Mouse (Mus musculus): Measurements from ENCODE around the gene Golga1. TPM values are rescaled to one million over a fixed set of nuclear protein-coding genes. Genes with fewer than 3 reads are reported as not detected.
A peak's percentile ranks its signal among the peaks of the same experiment; 100 is the strongest.

Gene Golga1
- polyA plus RNA-seq, 1 experiment from 2014 or later, result 22.0 TPM

- peak within 1 kb of the TSS; percentile 94 for H3K9ac ChIP-seq
- no peaks in the 10 kb centered on the region for H3K27me3 ChIP-seq (replicated peaks)
- H3K9me3 ChIP-seq (replicated peaks), result no peaks in the 10 kb centered on the region
- peaks cover 32% of the 10 kb centered on the region for H3K36me3 ChIP-seq
- no peak for ATAC-seq (ENCODE audit: insufficient number of reproducible peaks, low FRiP score)
- peaks cover 51% of the 10 kb centered on the region for H3K4me1 ChIP-seq (replicated peaks)
- H3K4me2 ChIP-seq, result peak within 1 kb of the TSS; percentile 91
- WGBS, result 12% methylated on average over 15 of the region's 15 CpGs
- H3K27ac ChIP-seq (ENCODE audit: poor library complexity, severe bottlenecking), result peak within 1 kb of the TSS; percentile 81
- peak within 1 kb of the TSS; percentile 78 for H3K4me3 ChIP-seq
Observed at GRCm38 (mm10) chr2:39005574-39006079, 59.7 kb downstream of the Golga1 start, which contains the start of gene Rpl35. Gene Rpl35, minus strand, starts transcription at chr2:39005624.

GRCm38 (mm10) chr2:39004880-39005435 lies 60.4 kb downstream of the Golga1 start, which contains the start of gene Arpc5l:
Gene Arpc5l, plus strand, starts transcription at chr2:39005348.
- peak; percentile 90 for ATAC-seq (ENCODE audit: insufficient number of reproducible peaks, low FRiP score)
- peak within 1 kb of the TSS; percentile 94 for H3K9ac ChIP-seq
- WGBS, result under 1% methylated on average over 58 of the region's 58 CpGs
- peaks cover 39% of the 10 kb centered on the region for H3K36me3 ChIP-seq
- no peaks in the 10 kb centered on the region for H3K27me3 ChIP-seq (replicated peaks)
- peak within 1 kb of the TSS; percentile 78 for H3K4me3 ChIP-seq
- peak within 1 kb of the TSS; percentile 81 for H3K27ac ChIP-seq (ENCODE audit: poor library complexity, severe bottlenecking)
- no peaks in the 10 kb centered on the region for H3K9me3 ChIP-seq (replicated peaks)
- peaks cover 50% of the 10 kb centered on the region for H3K4me1 ChIP-seq (replicated peaks)
- peak within 1 kb of the TSS; percentile 91 for H3K4me2 ChIP-seq

DNA sequence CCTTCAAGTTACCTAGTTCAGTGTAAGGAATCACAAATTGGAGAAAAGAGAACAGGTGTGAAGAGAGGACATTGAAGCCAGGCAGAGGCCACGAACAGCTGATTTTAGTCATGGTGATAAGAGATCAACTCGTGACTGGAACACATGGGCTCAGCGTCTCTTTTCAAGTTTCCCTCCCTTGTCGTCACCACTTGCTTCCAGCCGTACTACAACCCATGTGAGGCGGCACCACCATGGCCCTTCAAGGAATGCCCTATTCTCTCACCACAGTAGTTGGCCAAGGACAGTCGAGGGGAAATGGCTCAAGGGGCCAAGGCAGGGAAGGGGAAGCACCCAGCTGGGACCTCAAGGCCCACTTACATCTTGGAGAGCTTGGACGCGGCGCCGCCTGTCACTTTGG lies 61.0 kb downstream of the Golga1 start:
- Histone ChIP-seq H3K4me2 (peak overlapping the region; percentile 91), H3K9ac (peak overlapping the region; percentile 94), H3K4me3 (peak overlapping the region; percentile 78), H3K27ac (ENCODE audit: poor library complexity, severe bottlenecking) (peak overlapping the region; percentile 81), H3K9me3 (replicated peaks) (no peaks in the 10 kb centered on the region), H3K36me3 (peaks cover 44% of the 10 kb centered on the region), H3K4me1 (replicated peaks) (peaks cover 46% of the 10 kb centered on the region), H3K27me3 (replicated peaks) (no peaks in the 10 kb centered on the region)
- WGBS, result 0% methylated on average over 11 of the region's 11 CpGs
- ATAC-seq (ENCODE audit: insufficient number of reproducible peaks, low FRiP score), result no peak

- peaks cover 39% of the 10 kb centered on the region for H3K4me1 ChIP-seq (replicated peaks)
- H3K27ac ChIP-seq (ENCODE audit: poor library complexity, severe bottlenecking), result no peak overlapping the region
- no peaks in the 10 kb centered on the region for H3K9me3 ChIP-seq (replicated peaks)
Observed at GRCm38 (mm10) chr2:39003512-39003911, 61.8 kb downstream of the Golga1 start.

GRCm38 (mm10) chr2:39003106-39003505 lies 62.2 kb downstream of the Golga1 start:
- H3K9ac ChIP-seq, result peak overlapping the region; percentile 94

More at GRCm38 (mm10) chr2:39003512-39003911, 61.8 kb downstream of the Golga1 start:
- peak overlapping the region; percentile 94 for H3K9ac ChIP-seq
- no peak for ATAC-seq (ENCODE audit: insufficient number of reproducible peaks, low FRiP score)
- peaks cover 44% of the 10 kb centered on the region for H3K36me3 ChIP-seq
- 66% methylated on average over 5 of the region's 5 CpGs for WGBS
- peak overlapping the region; percentile 91 for H3K4me2 ChIP-seq
- peak overlapping the region; percentile 78 for H3K4me3 ChIP-seq
- no peaks in the 10 kb centered on the region for H3K27me3 ChIP-seq (replicated peaks)

GRCm38 (mm10) chr2:39001866-39002265 lies 63.5 kb downstream of the Golga1 start:
- H3K36me3 ChIP-seq, result peaks cover 44% of the 10 kb centered on the region
- H3K27ac ChIP-seq (ENCODE audit: poor library complexity, severe bottlenecking), result no peak overlapping the region
- no peak overlapping the region for H3K4me3 ChIP-seq
- WGBS, result 84% methylated on average over 3 of the region's 3 CpGs
- H3K4me1 ChIP-seq (replicated peaks), result peaks cover 47% of the 10 kb centered on the region
- ATAC-seq (ENCODE audit: insufficient number of reproducible peaks, low FRiP score), result no peak
- H3K27me3 ChIP-seq (replicated peaks), result no peaks in the 10 kb centered on the region
- H3K9me3 ChIP-seq (replicated peaks), result no peaks in the 10 kb centered on the region
- H3K9ac ChIP-seq, result no peak overlapping the region
- H3K4me2 ChIP-seq, result no peak overlapping the region

More at GRCm38 (mm10) chr2:39003106-39003505, 62.2 kb downstream of the Golga1 start:
- no peak overlapping the region for H3K27ac ChIP-seq (ENCODE audit: poor library complexity, severe bottlenecking)
- 53% methylated on average over 8 of the region's 8 CpGs for WGBS
- no peaks in the 10 kb centered on the region for H3K27me3 ChIP-seq (replicated peaks)
- peaks cover 43% of the 10 kb centered on the region for H3K4me1 ChIP-seq (replicated peaks)
- no peak for ATAC-seq (ENCODE audit: insufficient number of reproducible peaks, low FRiP score)
- peaks cover 44% of the 10 kb centered on the region for H3K36me3 ChIP-seq
- H3K4me2 ChIP-seq, result peak overlapping the region; percentile 91
- no peaks in the 10 kb centered on the region for H3K9me3 ChIP-seq (replicated peaks)
- H3K4me3 ChIP-seq, result peak overlapping the region; percentile 78

GRCm38 (mm10) chr2:39000587-39000919 lies 64.8 kb downstream of the Golga1 start:
- peaks cover 44% of the 10 kb centered on the region for H3K36me3 ChIP-seq
- H3K4me2 ChIP-seq, result no peak overlapping the region
- ATAC-seq (ENCODE audit: insufficient number of reproducible peaks, low FRiP score), result no peak
- no peaks in the 10 kb centered on the region for H3K27me3 ChIP-seq (replicated peaks)
- H3K9me3 ChIP-seq (replicated peaks), result no peaks in the 10 kb centered on the region
- H3K4me3 ChIP-seq, result no peak overlapping the region
- 84% methylated on average over 4 of the region's 4 CpGs for WGBS
- H3K4me1 ChIP-seq (replicated peaks), result peaks cover 38% of the 10 kb centered on the region
- H3K9ac ChIP-seq, result no peak overlapping the region
- H3K27ac ChIP-seq (ENCODE audit: poor library complexity, severe bottlenecking), result no peak overlapping the region

DNA sequence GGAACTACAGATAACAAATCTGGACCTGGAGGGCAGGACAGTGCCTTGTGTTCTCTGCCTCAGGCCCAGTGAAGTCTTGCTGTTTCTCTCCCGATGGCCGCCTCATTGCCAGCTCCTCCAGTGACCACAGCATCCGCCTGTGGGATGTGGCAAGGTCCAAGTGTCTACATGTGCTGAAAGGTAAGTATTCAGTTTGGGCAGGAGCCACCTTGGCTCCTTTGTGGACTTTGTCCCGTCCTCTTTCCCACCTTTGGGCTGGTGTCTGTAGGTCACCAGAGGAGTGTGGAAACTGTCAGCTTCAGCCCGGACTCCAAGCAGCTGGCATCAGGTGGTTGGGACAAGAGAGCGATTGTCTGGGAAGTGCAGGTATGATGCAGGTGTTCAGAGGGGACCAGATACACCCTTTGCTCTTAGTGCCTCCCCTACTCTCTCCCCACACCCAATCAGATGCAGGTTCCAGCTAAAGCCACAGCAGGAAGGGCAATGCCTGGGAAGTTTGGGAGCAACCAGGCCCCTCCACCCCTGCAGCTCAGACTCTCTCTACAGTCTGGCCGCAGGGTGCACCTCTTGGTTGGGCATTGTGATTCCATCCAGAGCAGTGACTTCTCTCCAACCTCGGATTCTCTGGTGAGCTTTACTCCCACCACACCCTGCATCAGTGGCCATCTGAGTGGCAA lies 65.3 kb downstream of the Golga1 start:
- no peak for ATAC-seq (ENCODE audit: insufficient number of reproducible peaks, low FRiP score)
- Histone ChIP-seq H3K4me2 (no peak overlapping the region), H3K27ac (ENCODE audit: poor library complexity, severe bottlenecking) (no peak overlapping the region), H3K36me3 (peaks cover 44% of the 10 kb centered on the region), H3K9ac (no peak overlapping the region), H3K27me3 (replicated peaks) (no peaks in the 10 kb centered on the region), H3K4me3 (no peak overlapping the region), H3K4me1 (replicated peaks) (peaks cover 38% of the 10 kb centered on the region), H3K9me3 (replicated peaks) (no peaks in the 10 kb centered on the region)
- 64% methylated on average over 8 of the region's 8 CpGs for WGBS

DNA sequence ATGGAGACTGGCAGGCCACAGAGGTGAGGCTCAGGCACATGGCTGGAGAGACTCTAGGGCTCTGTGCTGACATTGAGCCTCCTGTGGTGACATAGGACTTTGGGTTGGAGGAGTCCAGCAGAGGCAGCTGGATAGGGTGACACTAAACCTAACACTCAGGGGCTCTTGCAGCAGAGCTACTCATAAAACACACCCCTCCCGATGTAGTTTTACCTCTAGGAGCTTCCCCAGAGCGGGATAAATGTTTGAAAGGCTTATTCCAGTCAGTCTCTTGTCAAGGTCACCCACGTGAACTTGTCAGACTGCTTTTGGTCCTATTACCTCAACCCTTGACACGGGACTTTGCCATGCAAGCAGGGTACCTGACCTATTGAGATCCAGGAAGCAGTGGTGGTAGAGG lies 66.0 kb downstream of the Golga1 start:
- H3K4me3 ChIP-seq, result no peak overlapping the region
- ATAC-seq (ENCODE audit: insufficient number of reproducible peaks, low FRiP score), result no peak
- 48% methylated on average over 4 of the region's 4 CpGs for WGBS
- H3K36me3 ChIP-seq, result peaks cover 44% of the 10 kb centered on the region
- H3K9me3 ChIP-seq (replicated peaks), result no peaks in the 10 kb centered on the region
- H3K27ac ChIP-seq (ENCODE audit: poor library complexity, severe bottlenecking), result no peak overlapping the region; the same call in 1 of the 2 replicates
- peaks cover 38% of the 10 kb centered on the region for H3K4me1 ChIP-seq (replicated peaks)
- no peak overlapping the region for H3K9ac ChIP-seq
- H3K4me2 ChIP-seq, result no peak overlapping the region
- H3K27me3 ChIP-seq (replicated peaks), result no peaks in the 10 kb centered on the region

DNA sequence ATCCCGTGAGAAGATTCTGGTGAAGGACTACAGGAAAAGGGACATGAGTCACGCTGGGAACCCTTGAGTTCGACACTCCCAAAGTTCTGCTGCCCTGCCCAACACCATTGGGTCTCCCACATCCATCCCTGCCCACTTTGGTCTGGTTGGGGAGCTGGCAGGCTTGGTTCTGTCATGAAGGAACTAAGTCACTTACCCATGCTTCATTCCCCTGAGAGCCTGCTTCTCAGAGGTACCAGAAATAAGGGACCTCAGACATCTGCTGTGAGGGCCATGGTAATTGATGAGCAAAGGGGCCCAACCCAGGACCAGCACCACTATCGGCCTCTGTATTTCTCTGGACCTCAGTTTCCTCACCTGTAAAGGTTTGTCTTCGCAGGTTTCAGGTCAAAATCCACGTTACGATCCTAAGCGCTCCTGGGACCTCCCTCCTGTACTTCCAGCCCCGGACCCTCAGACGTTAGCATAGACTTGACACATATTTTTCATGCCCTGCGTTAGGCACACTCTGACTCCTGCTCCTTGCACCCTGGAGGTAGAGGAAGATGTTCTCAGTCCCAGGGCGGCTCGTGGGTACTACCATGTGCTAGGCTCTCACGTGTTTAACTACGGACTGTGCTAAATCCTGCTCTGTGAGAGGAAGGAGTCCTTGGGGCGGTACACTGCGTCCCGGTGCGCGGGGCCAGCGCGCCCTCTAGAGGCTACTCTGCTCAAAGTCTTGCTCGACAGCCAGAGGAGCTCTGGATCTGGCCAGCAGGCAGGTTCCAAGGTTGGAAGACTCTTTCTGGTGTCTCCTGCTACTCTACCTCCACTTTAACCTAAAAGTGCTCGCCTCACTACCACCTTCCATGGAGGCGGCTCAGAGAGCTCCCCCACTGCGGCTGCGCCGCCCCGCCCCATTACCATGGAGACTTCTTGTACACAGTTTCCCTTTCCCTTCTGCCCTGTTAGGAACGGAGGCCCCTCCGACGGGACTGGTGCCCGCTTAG lies 67.7 kb downstream of the Golga1 start, which contains the start of gene Wdr38:
TSS of gene Wdr38 (plus strand) at position 91 of the 989 bp plus-strand sequence.
- H3K4me1 ChIP-seq (replicated peaks), result peaks cover 21% of the 10 kb centered on the region
- ATAC-seq (ENCODE audit: insufficient number of reproducible peaks, low FRiP score), result peak; percentile 89
- no peaks in the 10 kb centered on the region for H3K27me3 ChIP-seq (replicated peaks)
- H3K9ac ChIP-seq, result peak within 1 kb of the TSS; percentile 71
- H3K4me3 ChIP-seq, result peak within 1 kb of the TSS; percentile 50
- 0 out of 2 replicates have a peak within 1 kb of the TSS, but pooled peaks have one; percentile 28 for H3K27ac ChIP-seq (ENCODE audit: poor library complexity, severe bottlenecking)
- H3K4me2 ChIP-seq, result peak within 1 kb of the TSS; percentile 73
- WGBS, result 11% methylated on average over 33 of the region's 33 CpGs
- H3K36me3 ChIP-seq, result peaks cover 32% of the 10 kb centered on the region
- H3K9me3 ChIP-seq (replicated peaks), result no peaks in the 10 kb centered on the region

Measured in heart, embryonic 12.5 days (tissue).